Mouse (Mus musculus) thymus, adult 2 months (tissue): Measurements from ENCODE around the gene Slc6a3.

ENCODE experiments used
- CTCF ChIP-seq: fragments of 200-500 bp; IDR thresholded peaks from 2 replicates; pipeline ENCODE4 v1.5.1; 2012; ENCODE audit warnings: mild to moderate bottlenecking, control low read depth, low read length, moderate library complexity, borderline replicate concordance; ENCODE audit not compliant: control insufficient read depth, poor library complexity, insufficient read depth; ENCODE audit errors: extremely low read depth
- POLR2A ChIP-seq: fragments of 200-500 bp; IDR thresholded peaks from 2 replicates; pipeline ENCODE4 v1.6.1; 2012; ENCODE audit warnings: mild to moderate bottlenecking, low read length, control low read depth, moderate library complexity; ENCODE audit not compliant: control insufficient read depth, poor library complexity, insufficient read depth; ENCODE audit errors: extremely low read depth

DNA sequence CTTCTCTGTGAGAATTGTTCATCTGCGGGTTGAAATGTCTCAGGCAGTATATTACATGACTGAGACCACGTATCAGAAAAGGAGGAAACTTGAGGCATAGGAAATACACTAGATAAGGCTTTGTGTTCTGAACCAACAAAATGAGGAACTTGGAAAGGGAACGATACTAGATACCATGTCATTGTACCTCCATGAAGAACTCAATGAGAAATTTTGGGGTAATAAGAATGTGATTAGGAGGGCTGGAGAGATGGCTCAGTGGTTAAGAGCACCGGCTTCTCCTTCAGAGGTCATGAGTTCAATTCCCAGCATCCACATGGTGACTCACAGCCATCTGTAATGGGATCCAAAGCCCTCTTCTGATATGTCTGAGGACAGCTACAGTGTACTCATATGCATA lies 63.7 kb downstream of the Slc6a3 start:
- no peak for TF ChIP-seq CTCF
- no peak for TF ChIP-seq POLR2A
